Mouse (Mus musculus): ENCODE results near the gene Depp1. TPM values are rescaled to one million over a fixed set of nuclear protein-coding genes. Genes with fewer than 3 reads are reported as not detected.

Gene Depp1
- polyA plus RNA-seq, 1 experiment from 2014 or later = 17.6 TPM

DNA sequence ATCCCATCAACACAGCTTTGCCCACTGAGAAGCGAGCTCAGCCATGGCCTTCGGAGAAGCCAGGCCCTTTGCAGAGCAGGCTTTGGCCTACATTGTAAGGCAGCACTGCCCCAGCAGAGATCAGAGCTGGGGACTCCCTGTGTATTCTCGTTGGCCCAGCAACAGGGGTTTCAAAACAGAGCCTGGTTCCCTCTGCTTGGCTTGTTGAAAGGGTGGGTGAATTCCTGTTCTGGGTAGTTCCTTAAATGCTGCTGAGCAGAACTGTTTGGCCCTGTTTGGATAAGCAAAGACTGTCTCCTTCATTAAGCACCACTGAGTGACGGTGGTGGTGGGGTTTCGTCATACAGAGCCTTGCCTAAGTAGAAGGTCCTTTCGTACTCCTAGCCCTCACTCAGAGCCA is 13.6 kb downstream of the Depp1 start:
- no peak overlapping the region for H3K4me3 ChIP-seq (ENCODE audit: low read length)
- H3K9ac ChIP-seq (ENCODE audit: low read depth, low read length) = no peak overlapping the region
- no peak for ATAC-seq
- H3K4me2 ChIP-seq (ENCODE audit: low read length) = no peak overlapping the region
- 71% methylated on average over 6 of the region's 6 CpGs for WGBS
- H3K4me1 ChIP-seq (ENCODE audit: control insufficient read depth, insufficient read depth, low read depth, low read length) = no peaks in the 10 kb centered on the region; the same call in 1 of the 2 replicates
- H3K27me3 ChIP-seq (replicated peaks; ENCODE audit: control insufficient read depth, insufficient read depth, low read length) = no peaks in the 10 kb centered on the region
- no peaks in the 10 kb centered on the region for H3K36me3 ChIP-seq (ENCODE audit: control insufficient read depth, insufficient read depth, low read length)
- no peak overlapping the region for H3K27ac ChIP-seq (ENCODE audit: low read depth, low read length)
- H3K9me3 ChIP-seq (ENCODE audit: control insufficient read depth, low read length) = no peaks in the 10 kb centered on the region

DNA sequence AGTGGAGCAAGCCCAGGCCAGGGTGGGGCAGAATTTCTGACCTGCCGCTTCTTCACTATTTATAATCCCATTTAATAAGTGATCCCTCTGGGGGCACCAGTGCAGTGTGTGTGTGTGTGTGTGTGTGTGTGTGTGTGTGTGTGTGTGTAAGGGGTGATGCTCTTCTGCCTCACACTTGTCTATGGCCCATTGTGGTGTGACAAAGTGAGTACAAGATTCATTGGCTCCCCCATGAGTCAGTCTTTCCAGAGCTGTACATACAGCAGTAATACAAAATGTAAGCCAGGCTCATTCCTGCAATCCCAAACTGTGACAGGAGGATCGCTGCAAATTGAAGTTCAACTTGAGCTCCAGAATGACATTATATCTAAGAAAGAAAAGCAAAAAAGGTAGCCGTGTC is 14.4 kb downstream of the Depp1 start:
- Histone ChIP-seq H3K27me3 (replicated peaks; ENCODE audit: control insufficient read depth, insufficient read depth, low read length) (no peaks in the 10 kb centered on the region), H3K9ac (ENCODE audit: low read depth, low read length) (no peak overlapping the region), H3K36me3 (ENCODE audit: control insufficient read depth, insufficient read depth, low read length) (no peaks in the 10 kb centered on the region), H3K4me2 (ENCODE audit: low read length) (no peak overlapping the region), H3K27ac (ENCODE audit: low read depth, low read length) (no peak overlapping the region), H3K4me1 (ENCODE audit: control insufficient read depth, insufficient read depth, low read depth, low read length) (peaks cover under 1% of the 10 kb centered on the region; the same call in 1 of the 2 replicates), H3K4me3 (ENCODE audit: low read length) (no peak overlapping the region), H3K9me3 (ENCODE audit: control insufficient read depth, low read length) (no peaks in the 10 kb centered on the region)
- ATAC-seq = no peak
- WGBS = 72% methylated on average over 3 of the region's 3 CpGs

DNA sequence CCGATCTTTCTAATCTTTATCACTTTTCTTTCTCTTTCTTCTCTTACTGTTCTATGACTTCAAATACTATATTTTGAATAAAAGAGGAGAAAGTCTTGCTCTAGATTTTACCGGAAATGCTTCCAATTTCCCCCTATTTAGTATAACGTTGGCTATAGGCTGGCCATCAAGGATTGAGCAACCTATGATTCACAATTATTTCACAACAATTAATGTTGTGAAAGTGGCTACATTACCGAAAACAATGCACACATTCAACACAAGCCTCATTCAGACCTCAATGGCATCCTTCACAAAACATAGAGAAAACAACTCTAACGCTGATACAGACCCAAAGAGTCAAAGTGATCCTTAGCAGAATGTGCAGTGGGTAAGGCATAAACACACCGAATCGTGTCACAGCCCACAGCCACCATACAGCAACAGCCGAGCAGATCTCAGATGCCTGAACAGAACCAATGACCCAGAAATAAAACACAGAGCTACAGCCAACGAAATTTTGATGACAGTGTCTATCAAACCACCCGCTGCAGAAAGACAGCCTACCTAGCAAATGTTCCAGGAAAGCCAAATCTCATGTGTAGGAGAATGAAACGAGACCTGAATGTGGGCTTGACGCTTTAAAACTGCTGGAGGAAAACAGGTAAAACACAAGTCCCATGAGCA is 15.8 kb downstream of the Depp1 start:
- Histone ChIP-seq H3K36me3 (ENCODE audit: control insufficient read depth, insufficient read depth, low read length) (no peaks in the 10 kb centered on the region), H3K9ac (ENCODE audit: low read depth, low read length) (no peak overlapping the region), H3K4me3 (ENCODE audit: low read length) (no peak overlapping the region), H3K9me3 (ENCODE audit: control insufficient read depth, low read length) (no peaks in the 10 kb centered on the region), H3K4me2 (ENCODE audit: low read length) (no peak overlapping the region), H3K27me3 (replicated peaks; ENCODE audit: control insufficient read depth, insufficient read depth, low read length) (no peaks in the 10 kb centered on the region), H3K4me1 (ENCODE audit: control insufficient read depth, insufficient read depth, low read depth, low read length) (peaks cover 12% of the 10 kb centered on the region), H3K27ac (ENCODE audit: low read depth, low read length) (no peak overlapping the region)
- ATAC-seq = no peak
- WGBS = 55% methylated on average over 12 of the region's 12 CpGs

DNA sequence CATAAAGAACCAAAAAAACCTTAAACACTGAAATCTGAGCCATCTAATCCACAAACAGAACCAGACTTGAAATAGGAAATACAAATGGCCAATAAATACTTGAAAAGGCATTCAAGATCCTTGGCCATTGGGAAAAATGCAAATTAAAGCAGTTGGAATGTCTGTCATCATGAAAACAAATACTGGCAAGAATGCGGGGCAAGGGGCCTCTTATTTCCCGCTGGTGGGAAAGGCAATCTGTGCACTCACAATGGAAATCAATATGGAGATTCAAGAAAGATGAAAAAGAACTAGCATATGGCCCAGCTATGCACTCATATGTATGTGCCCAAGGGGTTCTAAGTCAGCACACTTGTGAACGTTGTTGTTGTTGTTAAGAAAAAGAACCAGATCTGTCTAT is 16.5 kb downstream of the Depp1 start:
- Histone ChIP-seq H3K27me3 (replicated peaks; ENCODE audit: control insufficient read depth, insufficient read depth, low read length) (no peaks in the 10 kb centered on the region), H3K9ac (ENCODE audit: low read depth, low read length) (no peak overlapping the region), H3K9me3 (ENCODE audit: control insufficient read depth, low read length) (no peaks in the 10 kb centered on the region), H3K4me3 (ENCODE audit: low read length) (no peak overlapping the region), H3K4me1 (ENCODE audit: control insufficient read depth, insufficient read depth, low read depth, low read length) (peaks cover 15% of the 10 kb centered on the region), H3K27ac (ENCODE audit: low read depth, low read length) (no peak overlapping the region), H3K36me3 (ENCODE audit: control insufficient read depth, insufficient read depth, low read length) (no peaks in the 10 kb centered on the region), H3K4me2 (ENCODE audit: low read length) (no peak overlapping the region)
- WGBS = 20% methylated on average over 3 of the region's 3 CpGs
- no peak for ATAC-seq

DNA sequence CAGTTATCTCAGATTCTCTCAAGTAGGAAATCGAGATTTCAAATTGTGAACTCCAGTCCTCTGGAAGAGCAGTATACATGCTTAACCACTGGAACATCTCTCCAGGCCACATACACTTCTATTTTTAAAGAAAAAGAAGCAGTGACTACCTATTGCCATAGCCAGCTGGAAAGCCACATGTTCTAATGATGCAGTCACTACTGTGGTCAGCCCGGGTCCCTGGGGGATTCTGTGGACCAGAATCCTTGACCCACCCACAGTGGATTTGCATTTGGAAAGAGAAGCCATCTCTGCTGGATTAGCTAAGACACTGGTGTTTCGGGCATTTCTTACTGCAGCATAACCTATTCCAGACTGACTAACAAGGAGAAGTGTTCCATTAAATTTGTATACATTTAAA is 17.0 kb downstream of the Depp1 start:
- Histone ChIP-seq H3K9ac (ENCODE audit: low read depth, low read length) (no peak overlapping the region), H3K4me3 (ENCODE audit: low read length) (no peak overlapping the region), H3K36me3 (ENCODE audit: control insufficient read depth, insufficient read depth, low read length) (no peaks in the 10 kb centered on the region), H3K27ac (ENCODE audit: low read depth, low read length) (no peak overlapping the region), H3K27me3 (replicated peaks; ENCODE audit: control insufficient read depth, insufficient read depth, low read length) (no peaks in the 10 kb centered on the region), H3K9me3 (ENCODE audit: control insufficient read depth, low read length) (no peaks in the 10 kb centered on the region), H3K4me2 (ENCODE audit: low read length) (no peak overlapping the region), H3K4me1 (ENCODE audit: control insufficient read depth, insufficient read depth, low read depth, low read length) (peaks cover 17% of the 10 kb centered on the region)
- ATAC-seq = no peak
- 51% methylated on average over 3 of the region's 3 CpGs for WGBS

DNA sequence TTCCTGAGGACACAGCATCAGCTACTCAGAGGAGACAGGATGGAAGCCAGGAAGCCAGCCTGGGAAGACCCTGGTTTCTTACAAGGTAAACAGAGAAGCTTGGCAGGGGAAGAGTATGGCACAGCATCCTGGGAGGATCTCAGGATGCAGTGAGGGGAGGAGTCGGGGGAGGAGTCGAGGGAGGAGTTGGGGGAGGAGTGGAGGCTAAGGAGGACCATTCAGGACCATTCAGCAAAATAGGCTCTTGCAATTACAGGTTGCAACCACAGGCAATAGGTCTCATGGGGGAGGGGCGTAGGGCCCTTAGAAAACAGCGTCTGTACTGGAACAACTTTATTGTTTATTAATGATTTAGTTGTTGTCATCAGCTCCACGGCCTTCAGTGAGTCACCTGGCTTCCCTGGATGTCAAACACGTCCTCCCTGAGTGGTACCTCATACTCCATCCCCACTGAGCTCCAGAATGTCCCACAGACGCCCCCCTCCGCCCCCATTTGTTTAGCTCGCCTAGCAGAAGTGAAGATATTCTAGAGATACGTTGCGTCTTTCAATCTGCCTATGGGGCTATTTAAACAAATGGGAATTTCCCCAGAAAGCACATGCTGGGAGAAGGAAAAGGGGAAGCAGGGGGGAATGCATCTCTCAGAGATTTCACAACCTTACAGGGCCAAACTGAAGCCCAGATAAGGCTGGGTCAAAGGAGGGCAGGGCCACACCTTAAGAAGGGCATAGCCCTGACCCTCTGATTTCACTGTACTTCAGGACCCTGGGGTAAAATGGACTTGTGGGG is 18.5 kb downstream of the Depp1 start:
- Histone ChIP-seq H3K36me3 (ENCODE audit: control insufficient read depth, insufficient read depth, low read length) (no peaks in the 10 kb centered on the region), H3K9ac (ENCODE audit: low read depth, low read length) (no peak overlapping the region), H3K4me2 (ENCODE audit: low read length) (no peak overlapping the region), H3K9me3 (ENCODE audit: control insufficient read depth, low read length) (no peaks in the 10 kb centered on the region), H3K4me3 (ENCODE audit: low read length) (no peak overlapping the region), H3K4me1 (ENCODE audit: control insufficient read depth, insufficient read depth, low read depth, low read length) (peaks cover 27% of the 10 kb centered on the region), H3K27me3 (replicated peaks; ENCODE audit: control insufficient read depth, insufficient read depth, low read length) (no peaks in the 10 kb centered on the region), H3K27ac (ENCODE audit: low read depth, low read length) (no peak overlapping the region)
- no peak for ATAC-seq
- 41% methylated on average over 11 of the region's 11 CpGs for WGBS

DNA sequence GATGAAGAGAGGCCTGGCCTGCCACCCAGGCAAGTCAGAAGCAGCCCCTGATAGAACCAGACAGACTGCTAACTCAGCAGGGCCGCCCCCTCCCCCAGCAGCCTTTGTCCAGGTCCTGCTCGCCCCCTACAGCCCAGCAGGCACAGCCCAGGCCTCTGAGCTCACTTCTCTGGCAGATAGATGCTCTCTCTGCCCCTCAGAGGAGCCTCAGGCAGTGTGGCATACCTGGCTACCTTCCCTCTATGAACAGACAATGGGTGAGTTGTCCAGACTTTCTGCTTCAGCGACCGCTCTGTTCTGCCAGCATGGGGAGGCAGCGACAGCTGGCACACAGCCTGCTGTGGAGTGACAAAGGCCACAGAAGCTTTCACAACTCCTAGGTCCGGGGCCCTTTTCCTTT is 19.7 kb downstream of the Depp1 start:
- Histone ChIP-seq H3K9me3 (ENCODE audit: control insufficient read depth, low read length) (no peaks in the 10 kb centered on the region), H3K36me3 (ENCODE audit: control insufficient read depth, insufficient read depth, low read length) (no peaks in the 10 kb centered on the region), H3K9ac (ENCODE audit: low read depth, low read length) (peak overlapping the region; percentile 35), H3K27me3 (replicated peaks; ENCODE audit: control insufficient read depth, insufficient read depth, low read length) (no peaks in the 10 kb centered on the region), H3K27ac (ENCODE audit: low read depth, low read length) (peak overlapping the region; percentile 59), H3K4me3 (ENCODE audit: low read length) (no peak overlapping the region), H3K4me2 (ENCODE audit: low read length) (peak overlapping the region; percentile 23), H3K4me1 (ENCODE audit: control insufficient read depth, insufficient read depth, low read depth, low read length) (peaks cover 33% of the 10 kb centered on the region)
- 9% methylated on average over 6 of the region's 6 CpGs for WGBS
- ATAC-seq = 0 out of 2 replicates have a peak, but pooled peaks have one; percentile 12

DNA sequence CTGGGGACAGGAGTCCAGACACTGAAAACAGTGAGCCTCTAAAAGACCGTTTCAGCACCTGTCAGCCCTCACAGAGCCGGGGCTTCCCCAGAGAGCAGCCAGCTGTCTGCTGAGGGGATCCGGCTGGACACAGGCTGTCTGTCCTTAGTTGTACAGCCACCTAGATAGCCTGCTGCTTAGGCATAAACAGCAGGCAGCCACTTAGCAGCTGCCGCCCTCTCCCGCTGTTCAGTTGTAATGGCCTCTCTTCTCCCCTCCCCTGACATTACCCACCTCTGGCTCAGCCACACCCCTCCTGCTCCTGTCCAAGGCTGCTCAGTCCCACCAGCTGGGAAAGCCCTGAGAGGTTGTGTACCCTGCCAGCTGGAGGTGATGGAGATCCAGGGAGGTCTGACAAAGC is 20.6 kb downstream of the Depp1 start:
- H3K4me3 ChIP-seq (ENCODE audit: low read length) = peak overlapping the region; percentile 3; the same call in 1 of the 2 replicates
- H3K4me1 ChIP-seq (ENCODE audit: control insufficient read depth, insufficient read depth, low read depth, low read length) = peaks cover 33% of the 10 kb centered on the region
- no peaks in the 10 kb centered on the region for H3K27me3 ChIP-seq (replicated peaks; ENCODE audit: control insufficient read depth, insufficient read depth, low read length)
- peak overlapping the region; percentile 43 for H3K9ac ChIP-seq (ENCODE audit: low read depth, low read length)
- 0 out of 2 replicates have a peak, but pooled peaks have one; percentile 2 for ATAC-seq
- WGBS = 8% methylated on average over 5 of the region's 5 CpGs
- H3K27ac ChIP-seq (ENCODE audit: low read depth, low read length) = peak overlapping the region; percentile 59
- no peaks in the 10 kb centered on the region for H3K9me3 ChIP-seq (ENCODE audit: control insufficient read depth, low read length)
- H3K36me3 ChIP-seq (ENCODE audit: control insufficient read depth, insufficient read depth, low read length) = no peaks in the 10 kb centered on the region
- H3K4me2 ChIP-seq (ENCODE audit: low read length) = peak overlapping the region; percentile 27

DNA sequence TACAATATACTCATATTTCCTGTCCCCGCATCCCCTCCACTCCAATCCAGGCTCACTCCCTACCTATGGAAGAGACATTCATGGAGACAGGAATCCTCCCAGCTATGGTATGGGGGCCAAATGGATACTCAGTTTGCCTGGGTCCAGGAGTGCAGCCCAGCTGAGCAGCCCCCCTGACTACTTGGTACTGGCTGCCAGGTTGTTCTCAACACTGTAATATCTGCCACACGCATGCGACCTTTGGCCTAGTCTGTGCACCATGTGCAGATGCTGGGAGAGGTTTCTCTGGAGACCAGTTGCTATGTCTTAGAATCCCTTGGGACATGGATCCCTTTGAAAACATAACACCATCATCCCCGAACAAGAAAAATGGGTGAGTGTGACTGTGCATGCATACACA is 21.4 kb downstream of the Depp1 start:
- Histone ChIP-seq H3K4me1 (ENCODE audit: control insufficient read depth, insufficient read depth, low read depth, low read length) (peaks cover 33% of the 10 kb centered on the region), H3K9me3 (ENCODE audit: control insufficient read depth, low read length) (no peaks in the 10 kb centered on the region), H3K9ac (ENCODE audit: low read depth, low read length) (no peak overlapping the region), H3K27ac (ENCODE audit: low read depth, low read length) (no peak overlapping the region), H3K36me3 (ENCODE audit: control insufficient read depth, insufficient read depth, low read length) (no peaks in the 10 kb centered on the region), H3K4me2 (ENCODE audit: low read length) (peak overlapping the region; percentile 98), H3K27me3 (replicated peaks; ENCODE audit: control insufficient read depth, insufficient read depth, low read length) (no peaks in the 10 kb centered on the region), H3K4me3 (ENCODE audit: low read length) (no peak overlapping the region)
- WGBS = 51% methylated on average over 4 of the region's 4 CpGs
- no peak for ATAC-seq
